In the genomic region with DNA sequence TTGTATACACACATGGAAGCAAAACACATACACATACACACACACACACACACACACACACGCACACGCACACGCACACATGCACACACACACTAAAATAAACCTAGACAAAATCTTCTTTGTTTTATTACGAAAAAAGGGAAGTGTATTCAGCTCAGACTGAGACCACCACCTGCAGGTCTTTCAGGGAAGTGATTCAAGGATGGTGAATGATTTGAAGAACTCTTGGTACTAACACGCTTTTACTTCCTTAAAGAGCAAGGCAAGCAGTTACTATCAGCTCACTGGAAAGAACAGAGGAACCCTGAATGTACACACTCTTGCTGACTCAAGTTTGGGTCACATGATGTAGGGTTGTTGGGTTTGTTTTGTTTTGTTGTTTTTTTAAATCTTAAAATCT, we compare ENCODE assay signal across 1 mouse cellular context.
A peak's percentile ranks its signal among the peaks of the same experiment; 100 is the strongest.
TF ChIP-seq lines count a peak whose summit lies in the region.

No protein-coding gene starts in this region.

TF ChIP-seq in CH12.LX, 34 proteins besides CTCF, POLR2A, EP300 and RAD21:
- TF ChIP-seq MAZ (IDR thresholded peaks at IDR 0.05; ENCODE audit: low read depth, low read length) (no peak), MYC (IDR thresholded peaks at IDR 0.05; ENCODE audit: low read depth, low read length) (0 out of 2 replicates have a peak, but pooled peaks have one; percentile 33), SMC3 (IDR thresholded peaks at IDR 0.05; ENCODE audit: low read depth, low read length) (peak; percentile 54), POLR2AphosphoS2 (IDR thresholded peaks at IDR 0.05; ENCODE audit: low read depth, low read length) (no peak), IRF4 (IDR thresholded peaks at IDR 0.05; ENCODE audit: low read depth, low read length) (no peak), TBP (conservative IDR thresholded peaks at IDR 0.05; ENCODE audit: low read depth, low read length) (no peak), ZC3H11A (IDR thresholded peaks at IDR 0.05; ENCODE audit: low read depth, low read length) (no peak), ETS1 (conservative IDR thresholded peaks at IDR 0.05; ENCODE audit: low read depth, low read length) (0 out of 2 replicates have a peak, but pooled peaks have one; percentile 15)
